Mouse (Mus musculus): ENCODE results near the gene Hist2h4. TPM values are rescaled to one million over a fixed set of nuclear protein-coding genes. Genes with fewer than 3 reads are reported as not detected.
"Not testable (repeated sequence)": the region's sequence is repeated elsewhere in the genome, so short reads cannot be mapped to it uniquely, and the experiment has no call there.

Hist2h4 gene
- polyA plus RNA-seq, 1 experiment from 2014 or later = 9.8 TPM

DNA sequence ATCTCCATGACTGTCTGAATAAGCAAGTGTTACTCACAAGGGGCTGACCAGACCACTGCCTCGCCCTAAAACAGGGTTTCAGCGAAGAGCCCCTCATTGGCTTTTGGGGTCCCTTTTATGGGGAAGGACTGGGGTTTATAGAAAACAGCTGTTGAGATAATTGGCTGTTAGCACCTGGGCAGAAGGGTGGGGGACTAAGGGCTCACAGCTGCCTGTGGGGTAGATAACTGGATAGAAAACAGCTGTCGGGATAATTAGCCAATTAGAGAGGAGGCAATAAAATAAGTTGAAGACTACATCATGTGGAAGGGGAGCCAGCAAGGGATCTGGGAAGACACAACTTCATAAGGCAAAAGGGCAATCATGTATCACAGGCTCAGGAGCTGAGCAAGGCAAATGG lies 12.2 kb downstream of the Hist2h4 start:
- Histone ChIP-seq H3K4me2 (ENCODE audit: low read depth, low read length) (no peak overlapping the region), H3K9ac (ENCODE audit: low read length) (no peak overlapping the region), H3K4me3 (ENCODE audit: low read length) (no peak overlapping the region), H3K27ac (ENCODE audit: low read length) (no peak overlapping the region), H3K36me3 (ENCODE audit: control insufficient read depth, insufficient read depth, low read length) (no peaks in the 10 kb centered on the region), H3K4me1 (replicated peaks; ENCODE audit: control insufficient read depth, insufficient read depth, low read length) (peaks cover 14% of the 10 kb centered on the region), H3K9me3 (ENCODE audit: control insufficient read depth, low read length) (no peaks in the 10 kb centered on the region), H3K27me3 (ENCODE audit: control insufficient read depth, insufficient read depth, low read depth, low read length) (peaks cover 20% of the 10 kb centered on the region)
- 62% methylated on average over 3 of the region's 3 CpGs for WGBS
- no peak for ATAC-seq (ENCODE audit: low read depth)

- Histone ChIP-seq H3K9me3 (ENCODE audit: control insufficient read depth, low read length) (no peaks in the 10 kb centered on the region), H3K27me3 (ENCODE audit: control insufficient read depth, insufficient read depth, low read depth, low read length) (peaks cover 9% of the 10 kb centered on the region; the same call in 1 of the 2 replicates), H3K36me3 (ENCODE audit: control insufficient read depth, insufficient read depth, low read length) (no peaks in the 10 kb centered on the region), H3K4me1 (replicated peaks; ENCODE audit: control insufficient read depth, insufficient read depth, low read length) (peaks cover 17% of the 10 kb centered on the region), H3K4me2 (ENCODE audit: low read depth, low read length) (peak overlapping the region; percentile 46), H3K9ac (ENCODE audit: low read length) (peak overlapping the region; percentile 37), H3K27ac (ENCODE audit: low read length) (no peak overlapping the region), H3K4me3 (ENCODE audit: low read length) (peak overlapping the region; percentile 53)
- WGBS = 46% methylated on average over 4 of the region's 4 CpGs
- ATAC-seq (ENCODE audit: low read depth) = no peak
These were observed 14.1 kb downstream of the Hist2h4 start for GRCm38 (mm10) chr3:96249034-96249345.

DNA sequence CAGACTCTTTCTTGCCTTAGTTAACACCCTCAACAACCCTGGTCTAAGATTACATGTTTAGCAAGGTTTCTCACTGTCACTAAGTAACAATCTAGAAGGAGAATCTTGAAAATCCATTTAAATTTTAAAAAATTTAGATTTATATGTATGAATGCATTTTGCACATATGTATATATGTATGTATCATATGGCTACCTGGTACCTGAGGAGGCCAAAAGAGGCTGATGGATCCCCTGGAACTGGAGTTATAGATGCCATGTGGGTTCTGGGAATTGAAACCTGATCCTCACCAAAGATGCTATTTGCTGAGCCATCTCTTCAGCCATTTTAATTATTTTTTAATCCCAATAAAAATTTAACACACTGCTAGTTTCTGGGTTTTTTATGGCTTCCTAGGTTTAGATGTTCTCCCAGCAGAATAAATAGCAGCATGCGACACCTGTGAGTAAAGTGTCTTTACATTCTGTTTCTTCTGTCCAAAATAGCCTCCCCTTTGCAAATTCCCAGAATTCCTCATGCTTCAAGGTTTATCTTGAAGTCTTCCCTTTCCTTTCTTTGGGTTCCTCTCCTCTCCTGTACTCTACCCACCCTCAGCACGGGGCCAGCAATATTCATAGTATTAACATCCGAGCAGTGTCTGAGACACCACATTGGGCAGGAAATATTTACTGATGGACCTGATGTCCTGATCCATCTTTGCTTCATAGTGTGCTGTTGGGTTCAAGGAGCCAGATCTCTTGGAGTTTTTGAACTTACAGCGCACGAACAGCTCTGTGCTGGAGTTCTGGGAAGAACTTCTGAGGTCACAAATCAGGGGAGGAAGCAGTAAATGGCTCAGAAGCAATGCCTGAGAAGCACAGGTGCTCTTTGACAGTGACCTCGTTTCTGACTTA lies 14.7 kb downstream of the Hist2h4 start:
- no peaks in the 10 kb centered on the region for H3K9me3 ChIP-seq (ENCODE audit: control insufficient read depth, low read length)
- H3K4me2 ChIP-seq (ENCODE audit: low read depth, low read length) = peak overlapping the region; percentile 46
- 31% methylated on average over 6 of the region's 6 CpGs for WGBS
- peak overlapping the region; percentile 68 for H3K9ac ChIP-seq (ENCODE audit: low read length)
- H3K36me3 ChIP-seq (ENCODE audit: control insufficient read depth, insufficient read depth, low read length) = no peaks in the 10 kb centered on the region
- peak overlapping the region; percentile 53 for H3K4me3 ChIP-seq (ENCODE audit: low read length)
- no peak overlapping the region for H3K27ac ChIP-seq (ENCODE audit: low read length)
- ATAC-seq (ENCODE audit: low read depth) = no peak
- peaks cover 6% of the 10 kb centered on the region; the same call in 1 of the 2 replicates for H3K27me3 ChIP-seq (ENCODE audit: control insufficient read depth, insufficient read depth, low read depth, low read length)
- H3K4me1 ChIP-seq (replicated peaks; ENCODE audit: control insufficient read depth, insufficient read depth, low read length) = peaks cover 19% of the 10 kb centered on the region

DNA sequence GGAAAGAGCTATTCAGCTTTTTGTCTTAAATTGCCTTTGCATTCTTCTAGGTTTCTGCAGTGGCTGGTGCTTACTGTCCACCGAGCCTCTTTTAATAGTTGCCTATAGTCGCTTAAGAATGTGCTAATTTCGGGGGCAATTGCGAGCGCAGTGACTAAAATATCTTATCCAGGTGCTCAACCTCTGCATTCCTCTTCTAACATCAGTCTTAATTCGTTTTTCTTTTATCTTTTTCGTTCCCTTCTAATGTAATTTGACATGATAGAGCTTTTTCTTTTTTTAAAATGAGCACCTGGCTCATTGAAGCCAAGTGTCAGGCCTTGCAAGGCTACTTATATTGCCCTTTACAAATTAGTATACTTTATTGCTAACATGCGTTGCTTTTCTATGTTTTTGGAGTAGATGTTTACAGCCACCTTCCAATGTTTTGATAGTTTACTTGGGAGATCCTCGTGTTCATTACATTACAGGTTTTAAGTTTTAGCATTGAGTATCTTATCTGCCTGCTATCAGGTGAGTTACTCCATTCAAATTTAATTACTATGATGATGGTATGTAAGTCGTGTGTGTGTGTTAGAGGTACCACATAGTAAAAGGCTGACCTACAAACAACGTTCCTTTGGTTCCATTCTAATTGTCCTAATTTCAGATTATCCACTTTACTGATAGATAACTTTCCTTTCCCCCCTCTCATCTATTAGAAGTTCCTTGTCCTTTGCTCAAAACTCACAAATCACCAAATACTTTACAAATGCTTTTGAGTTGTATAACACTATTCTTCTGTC lies 15.6 kb downstream of the Hist2h4 start:
- peaks cover 19% of the 10 kb centered on the region for H3K4me1 ChIP-seq (replicated peaks; ENCODE audit: control insufficient read depth, insufficient read depth, low read length)
- H3K9me3 ChIP-seq (ENCODE audit: control insufficient read depth, low read length) = no peaks in the 10 kb centered on the region
- H3K36me3 ChIP-seq (ENCODE audit: control insufficient read depth, insufficient read depth, low read length) = no peaks in the 10 kb centered on the region
- no peak for ATAC-seq (ENCODE audit: low read depth)
- H3K4me3 ChIP-seq (ENCODE audit: low read length) = peak overlapping the region; percentile 53
- peak overlapping the region; percentile 46 for H3K4me2 ChIP-seq (ENCODE audit: low read depth, low read length)
- peak overlapping the region; percentile 29; the same call in 1 of the 2 replicates for H3K27ac ChIP-seq (ENCODE audit: low read length)
- H3K9ac ChIP-seq (ENCODE audit: low read length) = peak overlapping the region; percentile 68
- 3% methylated on average over 11 of the region's 11 CpGs for WGBS
- no peaks in the 10 kb centered on the region; the same call in 1 of the 2 replicates for H3K27me3 ChIP-seq (ENCODE audit: control insufficient read depth, insufficient read depth, low read depth, low read length)

DNA sequence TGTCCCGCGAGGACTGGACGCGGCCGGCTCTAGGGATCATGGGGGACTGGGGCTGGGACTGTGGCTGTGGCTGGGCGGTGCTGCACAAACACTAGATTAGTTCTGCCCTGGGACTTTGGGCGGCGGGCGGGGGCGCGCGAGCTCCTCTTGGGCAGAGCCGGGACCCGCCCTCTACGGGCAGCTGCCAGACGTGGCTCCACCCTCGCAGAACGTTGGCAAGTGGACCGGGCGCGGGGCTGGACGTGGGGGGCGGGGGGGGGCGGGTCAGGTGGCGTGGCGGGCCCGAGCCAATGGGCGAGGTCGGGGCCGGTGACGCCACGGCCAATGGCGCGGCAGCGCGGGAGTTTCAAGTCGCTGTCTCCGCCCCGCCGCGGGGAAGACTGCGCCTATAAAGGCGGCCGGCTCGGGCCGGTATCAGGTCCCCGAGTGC lies 16.7 kb downstream of the Hist2h4 start, which contains the start of gene Hist2h3c1:
Hist2h3c1 (plus strand) TSS at position 259 of the 430 bp plus-strand sequence.
- not testable (repeated sequence) for H3K36me3 ChIP-seq (ENCODE audit: control insufficient read depth, insufficient read depth, low read length); H3K27me3 ChIP-seq (ENCODE audit: control insufficient read depth, insufficient read depth, low read depth, low read length); H3K9me3 ChIP-seq (ENCODE audit: control insufficient read depth, low read length)
- peak within 1 kb of the TSS; percentile 68; the same call in 1 of the 2 replicates for H3K27ac ChIP-seq (ENCODE audit: low read length)
- H3K4me2 ChIP-seq (ENCODE audit: low read depth, low read length) = peak within 1 kb of the TSS; percentile 46
- H3K4me3 ChIP-seq (ENCODE audit: low read length) = peak within 1 kb of the TSS; percentile 53
- no CpG with 5 or more reads among the region's 47 CpGs for WGBS
- ATAC-seq (ENCODE audit: low read depth) = peak; percentile 92
- peak within 1 kb of the TSS; percentile 68 for H3K9ac ChIP-seq (ENCODE audit: low read length)
- peaks cover 19% of the 10 kb centered on the region for H3K4me1 ChIP-seq (replicated peaks; ENCODE audit: control insufficient read depth, insufficient read depth, low read length)

- H3K9ac ChIP-seq (ENCODE audit: low read length) = peak overlapping the region; percentile 50
- H3K4me3 ChIP-seq (ENCODE audit: low read length) = peak overlapping the region; percentile 37
- peak overlapping the region; percentile 68; the same call in 1 of the 2 replicates for H3K27ac ChIP-seq (ENCODE audit: low read length)
- H3K9me3 ChIP-seq (ENCODE audit: control insufficient read depth, low read length); H3K36me3 ChIP-seq (ENCODE audit: control insufficient read depth, insufficient read depth, low read length); H3K27me3 ChIP-seq (ENCODE audit: control insufficient read depth, insufficient read depth, low read depth, low read length); ATAC-seq (ENCODE audit: low read depth): not testable (repeated sequence)
- peak overlapping the region; percentile 22; the same call in 1 of the 2 replicates for H3K4me2 ChIP-seq (ENCODE audit: low read depth, low read length)
- WGBS = 0% methylated on average over 9 of the region's 21 CpGs
- H3K4me1 ChIP-seq (replicated peaks; ENCODE audit: control insufficient read depth, insufficient read depth, low read length) = peaks cover 22% of the 10 kb centered on the region
These were observed 17.1 kb downstream of the Hist2h4 start for GRCm38 (mm10) chr3:96246018-96246417.

DNA sequence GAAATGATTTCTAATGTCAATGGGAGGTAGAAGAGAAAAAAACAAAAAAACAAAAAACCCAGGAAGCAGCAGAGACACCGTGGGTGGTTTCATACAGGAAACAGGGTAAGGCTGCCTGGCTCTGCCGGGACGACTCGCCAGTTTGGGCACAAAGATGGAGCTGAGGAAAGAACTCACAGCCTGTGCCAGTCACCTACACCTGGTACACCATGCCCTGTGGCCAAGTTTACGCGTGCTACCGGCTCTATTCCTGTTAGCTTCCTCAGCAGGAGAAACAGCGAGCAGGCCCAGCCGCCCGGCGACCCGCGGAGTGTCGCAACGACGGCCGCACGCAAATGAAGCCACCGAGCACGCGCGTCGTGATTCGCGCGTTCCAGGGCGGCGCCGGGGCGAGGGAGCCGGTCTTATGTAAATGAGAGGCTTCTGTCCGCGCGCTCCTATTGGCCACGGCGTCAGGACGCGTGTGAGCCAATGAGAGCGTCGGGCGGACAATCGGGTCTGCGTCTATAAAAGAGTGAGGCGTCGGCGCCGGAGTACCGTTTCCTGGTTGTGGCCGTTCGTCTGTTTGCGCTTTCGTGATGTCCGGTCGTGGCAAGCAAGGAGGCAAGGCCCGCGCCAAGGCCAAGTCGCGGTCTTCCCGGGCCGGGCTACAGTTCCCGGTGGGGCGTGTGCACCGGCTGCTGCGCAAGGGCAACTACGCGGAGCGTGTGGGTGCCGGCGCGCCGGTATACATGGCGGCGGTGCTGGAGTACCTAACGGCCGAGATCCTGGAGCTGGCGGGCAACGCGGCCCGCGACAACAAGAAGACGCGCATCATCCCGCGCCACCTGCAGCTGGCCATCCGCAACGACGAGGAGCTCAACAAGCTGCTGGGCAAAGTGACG lies 17.9 kb downstream of the Hist2h4 start, which contains the start of gene Hist2h2aa1:
Hist2h2aa1 (plus strand) TSS at position 495 of the 884 bp plus-strand sequence.
- Histone ChIP-seq H3K4me3 (ENCODE audit: low read length) (peak within 1 kb of the TSS; percentile 58), H3K4me2 (ENCODE audit: low read depth, low read length) (peak within 1 kb of the TSS; percentile 67), H3K9ac (ENCODE audit: low read length) (peak within 1 kb of the TSS; percentile 87), H3K4me1 (replicated peaks; ENCODE audit: control insufficient read depth, insufficient read depth, low read length) (peaks cover 26% of the 10 kb centered on the region), H3K27ac (ENCODE audit: low read length) (peak within 1 kb of the TSS; percentile 99)
- ATAC-seq (ENCODE audit: low read depth) = peak; percentile 87
- not testable (repeated sequence) for H3K36me3 ChIP-seq (ENCODE audit: control insufficient read depth, insufficient read depth, low read length); H3K27me3 ChIP-seq (ENCODE audit: control insufficient read depth, insufficient read depth, low read depth, low read length); H3K9me3 ChIP-seq (ENCODE audit: control insufficient read depth, low read length)
- under 1% methylated on average over 33 of the region's 88 CpGs for WGBS

GRCm38 (mm10) chr3:96243921-96244572 lies 19.1 kb downstream of the Hist2h4 start:
- Histone ChIP-seq H3K27ac (ENCODE audit: low read length) (peak overlapping the region; percentile 99), H3K4me1 (replicated peaks; ENCODE audit: control insufficient read depth, insufficient read depth, low read length) (peaks cover 26% of the 10 kb centered on the region), H3K27me3 (ENCODE audit: control insufficient read depth, insufficient read depth, low read depth, low read length) (no peaks in the 10 kb centered on the region), H3K4me2 (ENCODE audit: low read depth, low read length) (peak overlapping the region; percentile 67), H3K36me3 (ENCODE audit: control insufficient read depth, insufficient read depth, low read length) (no peaks in the 10 kb centered on the region), H3K9me3 (ENCODE audit: control insufficient read depth, low read length) (no peaks in the 10 kb centered on the region), H3K4me3 (ENCODE audit: low read length) (peak overlapping the region; percentile 58), H3K9ac (ENCODE audit: low read length) (peak overlapping the region; percentile 87)
- WGBS = 77% methylated on average over 7 of the region's 7 CpGs
- no peak for ATAC-seq (ENCODE audit: low read depth)
